Mouse (Mus musculus) forebrain, embryonic 16.5 days (tissue): Measurements from ENCODE around the gene Crebbp. TPM values are rescaled to one million over a fixed set of nuclear protein-coding genes. Genes with fewer than 3 reads are reported as not detected.
A peak's percentile ranks its signal among the peaks of the same experiment; 100 is the strongest.

Experiments
- ATAC-seq: fragments of 200-750 bp; cut with Nextera tagmentation; 2 replicates; pipeline ENCODE4 v1.8.0; 2017; ENCODE audit warnings: mild to moderate bottlenecking, moderate library complexity
- H3K27ac ChIP-seq: fragments of 300-500 bp; sonication (generic); 2 replicates; pipeline ENCODE4 v1.5.1; 2014; ENCODE audit warnings: low read length, control low read depth
- H3K27me3 ChIP-seq: fragments of 300-500 bp; sonication (generic); replicated peaks from 2 replicates; pipeline ENCODE4 v1.6.1; 2014; ENCODE audit warnings: low read length; ENCODE audit not compliant: control insufficient read depth, insufficient read depth
- H3K36me3 ChIP-seq: fragments of 300-500 bp; sonication (generic); 2 replicates; pipeline ENCODE4 v1.6.1; 2014; ENCODE audit not compliant: control insufficient read depth, insufficient read depth
- H3K4me1 ChIP-seq: fragments of 300-500 bp; sonication (generic); replicated peaks from 2 replicates; pipeline ENCODE4 v1.6.1; 2014; ENCODE audit warnings: low read length; ENCODE audit not compliant: control insufficient read depth, insufficient read depth
- H3K4me2 ChIP-seq: fragments of 300-500 bp; sonication (generic); 2 replicates; pipeline ENCODE4 v1.6.1; 2014; ENCODE audit warnings: mild to moderate bottlenecking, low read length, control low read depth
- H3K4me3 ChIP-seq: fragments of 300-500 bp; sonication (generic); replicated peaks from 2 replicates; pipeline ENCODE4 v1.5.1; 2014; ENCODE audit warnings: mild to moderate bottlenecking, low read length, control low read depth
- H3K9ac ChIP-seq: fragments of 300-500 bp; sonication (generic); replicated peaks from 2 replicates; pipeline ENCODE4 v1.6.1; 2014; ENCODE audit warnings: low read depth, low read length, control low read depth
- H3K9me3 ChIP-seq: fragments of 300-500 bp; sonication (generic); 2 replicates; pipeline ENCODE4 v1.6.1; 2016; ENCODE audit warnings: low read length; ENCODE audit not compliant: control insufficient read depth
- WGBS: fragments of 180-500 bp; shearing (Covaris S2); extraction: QIAGEN DNeasy Blood & Tissue Kit; methylation state at CpG from one replicate; pipeline ENCODE4 v1.1.7; 2014; 5-methylcytosine and 5-hydroxymethylcytosine counted together
- polyA plus RNA-seq: library from polyadenylated mRNA; unstranded; fragments of >200 nt; fragmentation: Nextera tagmentation; extraction: Ambion mirVana; gene quantifications from 2 replicates; pipeline ENCODE4 v1.2.1, GENCODE M21; 2015

The Crebbp gene
- polyA plus RNA-seq, 1 experiment from 2014 or later: 47.4 TPM

DNA sequence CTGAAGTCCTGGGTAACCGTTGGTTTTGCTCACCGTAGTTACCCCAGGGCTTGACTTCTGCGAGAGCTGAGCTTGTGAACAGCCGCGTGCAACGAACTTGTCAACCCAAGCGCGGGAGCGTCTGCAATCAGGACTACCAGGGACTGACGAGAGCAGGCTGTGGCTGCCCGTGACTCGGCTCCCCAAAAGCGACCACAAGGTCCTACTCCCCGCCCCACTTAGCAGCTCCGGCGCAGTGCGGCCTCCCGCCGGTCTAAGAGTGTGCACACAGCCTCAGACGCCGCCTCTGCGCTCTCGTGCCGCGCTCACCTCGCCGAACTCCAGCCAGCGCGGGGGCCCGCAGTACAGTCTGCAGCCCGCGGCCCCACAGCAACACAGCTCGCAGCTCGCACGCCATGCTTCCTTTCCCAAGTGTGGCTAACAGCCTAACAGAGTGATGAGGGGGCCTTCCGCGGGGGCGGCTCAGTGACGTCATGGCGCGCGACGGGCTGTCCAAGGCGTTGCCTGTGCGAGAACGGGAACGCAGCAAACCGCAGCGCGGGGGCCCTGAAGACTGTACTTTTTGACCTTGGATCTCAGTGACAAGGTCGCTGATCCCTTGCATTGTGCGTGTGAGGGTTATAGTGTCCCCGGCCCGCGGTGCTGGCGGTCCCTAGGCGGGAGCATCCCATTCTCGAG lies 136.3 kb downstream of the Crebbp start, which contains the start of gene Trap1:
Trap1 (minus strand) TSS at position 444 of the 678 bp plus-strand sequence.
- peaks cover 8% of the 10 kb centered on the region for H3K4me1 ChIP-seq
- WGBS: under 1% methylated on average over 58 of the region's 58 CpGs
- H3K27ac ChIP-seq: peak within 1 kb of the TSS; percentile 88
- no peaks in the 10 kb centered on the region for H3K27me3 ChIP-seq
- peak within 1 kb of the TSS; percentile 95 for H3K4me3 ChIP-seq
- peak within 1 kb of the TSS; percentile 80 for H3K4me2 ChIP-seq
- no peaks in the 10 kb centered on the region for H3K9me3 ChIP-seq
- ATAC-seq: peak; percentile 98
- 0 out of 2 replicates have a peak, but pooled peaks cover 3% of the 10 kb centered on the region for H3K36me3 ChIP-seq
- H3K9ac ChIP-seq: peak within 1 kb of the TSS; percentile 90

DNA sequence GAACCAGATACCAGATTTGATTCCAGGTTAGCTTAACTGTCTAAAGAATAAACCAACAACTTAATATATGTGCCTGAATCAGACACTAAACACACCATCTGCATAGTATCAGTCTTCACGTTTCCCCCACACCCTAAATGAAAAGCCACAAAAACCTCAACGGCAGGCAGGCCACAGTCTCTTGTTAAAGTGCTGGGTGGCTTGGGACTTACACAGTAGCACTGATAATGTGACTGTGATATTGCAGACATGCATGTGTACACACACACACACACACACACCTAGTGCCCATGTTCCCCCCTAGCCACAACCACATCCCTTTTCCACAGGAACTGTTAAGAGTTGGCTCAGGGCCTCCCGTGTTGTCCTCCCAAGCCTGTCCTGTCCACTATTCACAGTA lies 139.0 kb downstream of the Crebbp start:
- Histone ChIP-seq H3K9ac (no peak overlapping the region), H3K9me3 (no peaks in the 10 kb centered on the region), H3K4me3 (no peak overlapping the region), H3K4me1 (peaks cover 8% of the 10 kb centered on the region), H3K27me3 (no peaks in the 10 kb centered on the region), H3K4me2 (no peak overlapping the region), H3K36me3 (no peaks in the 10 kb centered on the region), H3K27ac (no peak overlapping the region)
- no peak for ATAC-seq
- 83% methylated on average over 3 of the region's 3 CpGs for WGBS

DNA sequence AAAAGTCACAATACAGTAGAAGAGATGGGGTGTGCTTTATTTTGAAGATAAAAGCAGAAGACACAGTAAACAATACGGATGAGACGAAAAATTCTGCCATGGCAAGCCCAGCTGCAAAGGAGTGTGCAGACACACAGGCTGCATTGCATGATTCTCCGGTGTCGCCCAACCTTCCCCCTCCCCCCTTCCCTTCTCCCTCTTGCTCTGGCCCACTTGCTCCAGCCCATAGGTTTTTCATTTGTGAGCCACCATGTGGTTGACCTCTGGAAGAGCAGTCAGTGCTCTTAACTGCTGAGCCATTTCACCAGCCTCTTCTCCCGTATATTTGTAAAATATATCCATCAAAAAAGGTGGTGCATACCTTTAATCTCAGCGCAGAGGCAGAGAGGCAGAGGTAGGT lies 139.5 kb downstream of the Crebbp start:
- Histone ChIP-seq H3K9ac (no peak overlapping the region), H3K27me3 (no peaks in the 10 kb centered on the region), H3K4me1 (peaks cover 8% of the 10 kb centered on the region), H3K4me2 (no peak overlapping the region), H3K36me3 (no peaks in the 10 kb centered on the region), H3K27ac (no peak overlapping the region), H3K9me3 (no peaks in the 10 kb centered on the region), H3K4me3 (no peak overlapping the region)
- 79% methylated on average over 6 of the region's 6 CpGs for WGBS
- no peak for ATAC-seq

DNA sequence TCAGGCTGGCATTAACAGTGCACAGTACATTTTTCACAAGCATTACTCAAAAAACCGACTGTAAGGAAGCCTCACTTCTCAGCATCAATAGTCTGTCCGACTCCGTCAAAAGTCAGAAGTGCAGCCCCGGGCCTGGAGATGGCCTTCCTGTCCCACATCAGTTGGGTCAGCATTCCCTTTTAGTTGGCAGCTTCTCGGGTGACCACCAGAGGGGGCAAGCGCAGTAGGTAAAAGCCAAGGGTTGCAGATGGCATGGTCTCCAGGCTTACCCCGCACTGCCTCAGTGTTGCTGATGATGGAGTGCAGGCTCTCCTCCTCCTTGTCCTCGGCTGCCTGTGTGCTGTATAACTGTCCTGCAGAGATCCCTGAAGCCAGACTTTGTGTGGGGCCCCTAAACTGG lies 145.2 kb downstream of the Crebbp start:
- H3K9ac ChIP-seq: no peak overlapping the region
- no peak overlapping the region for H3K4me2 ChIP-seq
- H3K27me3 ChIP-seq: no peaks in the 10 kb centered on the region
- H3K4me3 ChIP-seq: no peak overlapping the region
- WGBS: 64% methylated on average over 8 of the region's 8 CpGs
- peaks cover 9% of the 10 kb centered on the region; the same call in 1 of the 2 replicates for H3K36me3 ChIP-seq
- no peaks in the 10 kb centered on the region for H3K4me1 ChIP-seq
- ATAC-seq: no peak; the same call in 1 of the 2 replicates
- H3K27ac ChIP-seq: no peak overlapping the region
- no peaks in the 10 kb centered on the region for H3K9me3 ChIP-seq

DNA sequence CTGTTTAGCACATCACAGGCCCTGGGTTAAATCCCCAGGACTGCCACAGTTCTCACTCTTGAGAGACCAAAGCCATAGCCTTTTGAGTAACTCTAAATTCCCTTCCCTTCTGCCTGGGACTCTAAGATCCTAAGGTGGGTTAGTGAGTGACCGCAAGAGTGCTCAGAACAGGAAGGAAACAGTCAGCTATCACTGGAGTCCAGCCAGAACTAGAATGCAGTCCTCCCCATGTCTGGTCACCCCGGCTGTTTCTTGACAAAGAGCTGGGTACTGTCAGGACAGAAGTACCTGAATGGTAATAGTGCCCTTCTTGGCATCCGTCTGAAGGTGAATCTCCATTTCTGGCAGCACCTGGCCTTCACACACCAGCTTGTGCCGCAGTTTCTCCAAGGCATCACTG lies 148.9 kb downstream of the Crebbp start:
- Histone ChIP-seq H3K9ac (no peak overlapping the region), H3K9me3 (no peaks in the 10 kb centered on the region), H3K36me3 (peaks cover 19% of the 10 kb centered on the region), H3K4me2 (no peak overlapping the region), H3K27ac (no peak overlapping the region), H3K4me3 (no peak overlapping the region), H3K4me1 (no peaks in the 10 kb centered on the region), H3K27me3 (no peaks in the 10 kb centered on the region)
- no peak for ATAC-seq
- WGBS: 93% methylated on average over 4 of the region's 4 CpGs

DNA sequence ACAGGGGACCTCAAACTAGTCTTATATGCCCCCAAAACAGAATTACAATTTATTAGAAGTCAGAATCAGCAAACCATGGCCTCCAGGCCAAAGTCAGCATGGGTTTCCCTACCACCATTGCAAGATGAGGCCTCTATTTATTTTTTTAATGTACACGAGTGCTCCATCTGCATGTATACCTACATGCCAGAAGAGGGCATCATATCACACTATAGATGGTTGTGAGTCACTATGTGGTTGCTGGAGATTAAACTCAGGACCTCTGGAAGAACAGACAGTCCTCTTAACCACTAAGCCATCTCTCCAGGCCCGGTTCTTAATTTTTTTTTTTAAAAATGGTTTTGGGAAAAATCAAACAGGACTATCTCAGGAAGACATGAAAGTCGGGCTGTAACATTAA lies 160.0 kb downstream of the Crebbp start:
- no peak overlapping the region for H3K4me3 ChIP-seq
- no peak overlapping the region for H3K27ac ChIP-seq
- H3K36me3 ChIP-seq: peaks cover 23% of the 10 kb centered on the region
- no peak for ATAC-seq
- H3K9me3 ChIP-seq: no peaks in the 10 kb centered on the region
- H3K9ac ChIP-seq: no peak overlapping the region
- 88% methylated on average over 3 of the region's 3 CpGs for WGBS
- H3K27me3 ChIP-seq: no peaks in the 10 kb centered on the region
- H3K4me2 ChIP-seq: no peak overlapping the region
- H3K4me1 ChIP-seq: no peaks in the 10 kb centered on the region

DNA sequence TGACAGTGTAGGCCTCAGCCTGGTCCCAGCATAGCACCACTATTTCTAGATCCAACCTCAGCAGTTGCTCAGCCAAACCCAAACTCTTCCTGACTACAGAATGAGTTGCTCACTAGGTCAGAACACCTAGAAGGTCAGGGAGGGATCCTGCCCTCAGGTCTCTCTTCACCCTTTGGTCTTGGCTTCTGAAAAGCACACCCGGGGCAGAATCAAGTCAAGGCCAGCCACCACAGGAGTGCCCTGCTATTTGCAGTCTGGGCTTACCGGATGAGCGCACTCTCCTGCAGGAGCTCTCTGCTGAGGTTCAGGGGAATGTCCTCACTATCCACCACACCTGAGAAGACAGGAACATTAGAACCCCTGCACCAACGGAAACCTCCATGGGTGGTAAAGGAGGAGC lies 161.2 kb downstream of the Crebbp start:
- Histone ChIP-seq H3K4me3 (no peak overlapping the region), H3K27ac (no peak overlapping the region), H3K4me1 (no peaks in the 10 kb centered on the region), H3K36me3 (peaks cover 18% of the 10 kb centered on the region), H3K9ac (no peak overlapping the region), H3K4me2 (no peak overlapping the region), H3K27me3 (no peaks in the 10 kb centered on the region), H3K9me3 (no peaks in the 10 kb centered on the region)
- no peak for ATAC-seq
- WGBS: 98% methylated on average over 4 of the region's 4 CpGs

DNA sequence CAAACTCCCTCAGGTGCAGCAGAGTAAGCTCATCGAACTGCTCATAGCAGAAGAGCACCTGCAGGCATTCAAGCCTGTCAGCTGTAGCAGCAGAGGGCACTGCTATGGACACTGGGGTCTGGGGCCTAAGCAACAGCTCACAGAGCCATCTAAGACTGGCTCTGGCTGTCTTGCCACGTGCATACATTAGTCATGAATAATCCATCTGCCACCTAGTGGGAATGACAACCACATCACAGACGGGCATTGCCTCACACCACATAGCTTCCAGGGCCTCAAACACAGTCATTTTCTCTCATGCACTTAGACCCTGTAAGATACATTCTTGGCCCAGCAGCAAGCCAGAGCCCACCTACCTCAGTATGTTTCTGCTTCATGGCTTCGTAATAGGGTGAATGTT lies 168.3 kb downstream of the Crebbp start:
- Histone ChIP-seq H3K4me3 (no peak overlapping the region), H3K4me2 (no peak overlapping the region), H3K9ac (no peak overlapping the region), H3K27ac (no peak overlapping the region), H3K4me1 (no peaks in the 10 kb centered on the region), H3K27me3 (no peaks in the 10 kb centered on the region), H3K9me3 (no peaks in the 10 kb centered on the region), H3K36me3 (peaks cover 16% of the 10 kb centered on the region)
- ATAC-seq: no peak
- WGBS: 77% methylated on average over 4 of the region's 4 CpGs

DNA sequence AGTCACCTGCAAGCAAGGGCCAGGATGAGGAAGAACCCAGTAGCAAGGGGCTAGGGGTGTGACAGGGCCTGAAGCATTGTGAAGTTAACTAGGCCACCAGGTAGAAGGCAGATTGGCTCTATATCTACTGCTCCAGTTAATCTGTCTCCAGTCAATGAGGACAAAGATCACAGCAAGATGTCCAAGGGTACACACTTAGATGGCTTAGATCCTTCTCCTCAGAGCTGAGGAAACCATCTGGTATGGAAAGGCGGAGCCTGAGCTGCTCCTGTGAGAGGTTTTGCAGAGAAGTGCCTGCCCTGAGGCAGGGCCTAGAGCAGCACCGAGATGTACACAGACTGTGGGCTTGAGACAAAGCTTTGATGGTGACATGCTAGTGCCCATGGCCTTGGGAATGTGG lies 169.7 kb downstream of the Crebbp start:
- no peak for ATAC-seq
- WGBS: 98% methylated on average over 2 of the region's 2 CpGs
- no peak overlapping the region for H3K4me3 ChIP-seq

DNA sequence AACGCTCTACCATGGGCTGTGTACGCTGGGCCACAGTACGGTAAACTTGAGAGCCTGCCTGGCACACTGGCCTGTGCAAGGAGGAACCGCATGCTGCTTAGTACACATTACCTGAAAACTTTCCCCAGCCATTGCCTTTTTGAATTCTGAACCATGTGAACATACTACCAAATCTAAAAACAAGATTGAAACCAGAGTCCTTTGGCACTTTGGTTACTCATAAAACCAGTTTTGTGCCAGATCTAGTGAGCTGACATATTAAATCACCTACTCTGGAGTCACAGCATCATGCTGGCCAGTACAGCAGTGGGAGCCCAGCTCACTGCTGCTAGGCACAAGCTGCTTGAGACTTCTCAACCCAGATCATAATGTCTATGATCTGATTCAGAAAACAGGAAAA lies 172.2 kb downstream of the Crebbp start:
- Histone ChIP-seq H3K27ac (no peak overlapping the region), H3K9me3 (no peaks in the 10 kb centered on the region)

More for the DNA sequence above, 169.7 kb downstream of the Crebbp start:
- Histone ChIP-seq H3K4me1 (no peaks in the 10 kb centered on the region), H3K27ac (no peak overlapping the region), H3K9ac (no peak overlapping the region), H3K27me3 (no peaks in the 10 kb centered on the region), H3K9me3 (no peaks in the 10 kb centered on the region), H3K4me2 (no peak overlapping the region), H3K36me3 (peaks cover 14% of the 10 kb centered on the region)

More for the DNA sequence above, 172.2 kb downstream of the Crebbp start:
- Histone ChIP-seq H3K4me3 (no peak overlapping the region), H3K36me3 (peaks cover 26% of the 10 kb centered on the region), H3K4me1 (no peaks in the 10 kb centered on the region), H3K27me3 (no peaks in the 10 kb centered on the region), H3K4me2 (no peak overlapping the region), H3K9ac (no peak overlapping the region)
- 98% methylated on average over 4 of the region's 4 CpGs for WGBS
- ATAC-seq: no peak
